Mouse (Mus musculus) ovary, postnatal 14 days (tissue): ENCODE measurements around the gene Usp37.
"Not testable (repeated sequence)": the region's sequence is repeated elsewhere in the genome, so short reads cannot be mapped to it uniquely, and the experiment has no call there.

Experiments
- DNase-seq: peaks from one replicate; pipeline ENCODE4 v3.0.0; 2022; ENCODE audit warnings: low spot score

The Usp37 gene

DNA sequence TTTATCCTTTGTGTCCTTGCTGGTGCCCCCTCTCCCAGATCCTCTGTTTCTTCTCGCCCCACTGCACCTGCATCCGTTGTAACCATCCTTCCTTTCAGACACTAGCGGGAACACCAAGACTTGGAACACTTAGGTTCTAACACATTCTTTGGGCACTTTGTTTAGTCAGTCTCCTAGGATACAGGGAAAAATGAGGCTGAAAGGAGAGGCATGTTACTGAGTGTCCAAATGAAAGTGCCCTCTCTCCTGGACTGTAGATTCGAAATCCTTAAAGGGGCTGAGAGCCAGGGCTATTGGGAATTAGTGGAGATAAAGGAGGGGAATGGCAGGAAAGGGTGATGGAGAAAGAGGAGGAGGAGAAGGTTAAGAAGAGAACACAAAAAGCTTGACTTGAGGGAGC is at the start of gene Usp37:
Usp37 (minus strand) TSS at position 101 of the 400 bp plus-strand sequence.
- no peak for DNase-seq

DNA sequence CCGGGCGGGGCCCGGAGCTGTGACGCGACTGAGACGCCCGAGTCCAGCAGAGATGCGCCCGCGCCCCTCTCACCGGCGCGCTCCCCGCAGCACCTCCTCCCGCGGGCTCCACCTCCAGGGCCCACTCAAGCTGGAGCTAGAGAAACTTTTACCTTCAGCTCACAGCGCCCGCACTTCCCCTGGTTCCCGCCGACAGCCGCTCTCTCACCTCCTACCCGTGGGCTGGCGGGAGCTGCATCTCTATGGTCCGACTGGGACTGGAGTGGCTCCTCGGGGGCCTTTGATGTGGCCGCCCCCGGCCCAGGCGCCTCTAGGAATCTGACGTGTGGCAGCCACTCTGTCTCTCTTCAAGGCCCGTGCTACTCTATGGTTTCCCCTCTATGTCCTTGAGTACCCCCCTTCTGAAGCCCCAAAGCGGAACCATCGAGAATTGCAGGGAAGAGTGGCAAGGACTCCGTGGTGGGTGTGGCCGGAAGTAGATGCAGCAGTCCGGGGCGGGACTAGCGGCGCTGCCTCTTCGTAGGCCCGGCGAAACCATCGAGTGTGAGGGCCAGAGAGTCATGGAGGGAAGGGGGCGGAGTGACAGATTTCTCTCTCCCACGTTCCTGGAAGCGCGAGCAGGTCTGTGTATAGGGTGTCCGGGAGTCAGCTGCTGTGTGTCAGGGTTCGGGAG is 43.8 kb upstream of the Usp37 start, which contains the start of the genes Zfp142 and Bcs1l:
Zfp142 (minus strand) TSS at position 474 of the 673 bp plus-strand sequence.
Bcs1l (plus strand) TSS at position 517 of the 673 bp plus-strand sequence.
- peak; percentile 97 for DNase-seq

DNA sequence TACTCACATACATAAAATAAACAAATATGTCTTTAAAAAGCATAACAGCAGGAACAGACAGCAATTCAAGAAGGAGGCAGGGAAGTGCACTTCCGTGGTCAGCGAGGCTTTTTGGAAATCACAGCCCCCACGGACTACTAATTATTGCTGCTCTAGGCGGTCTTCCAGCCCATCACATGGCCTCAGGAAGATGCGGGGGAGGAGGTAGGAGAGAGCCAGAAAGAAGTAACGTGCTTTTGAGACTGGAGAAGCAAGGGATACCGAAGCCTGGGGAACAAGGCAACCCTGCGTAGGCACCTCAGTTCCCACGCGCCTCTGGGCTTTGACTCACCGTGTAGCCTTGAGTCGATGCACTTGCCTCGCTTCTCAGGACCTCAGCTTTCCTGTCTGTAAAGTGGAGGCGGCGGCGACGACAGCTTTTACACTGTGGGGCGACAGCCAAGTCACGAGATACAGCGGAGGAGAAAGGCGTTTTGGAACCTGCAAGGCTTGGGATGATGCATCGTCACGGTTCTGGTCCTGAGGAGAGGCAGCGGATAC is 43.2 kb upstream of the Usp37 start:
- peak; percentile 25 for DNase-seq

DNA sequence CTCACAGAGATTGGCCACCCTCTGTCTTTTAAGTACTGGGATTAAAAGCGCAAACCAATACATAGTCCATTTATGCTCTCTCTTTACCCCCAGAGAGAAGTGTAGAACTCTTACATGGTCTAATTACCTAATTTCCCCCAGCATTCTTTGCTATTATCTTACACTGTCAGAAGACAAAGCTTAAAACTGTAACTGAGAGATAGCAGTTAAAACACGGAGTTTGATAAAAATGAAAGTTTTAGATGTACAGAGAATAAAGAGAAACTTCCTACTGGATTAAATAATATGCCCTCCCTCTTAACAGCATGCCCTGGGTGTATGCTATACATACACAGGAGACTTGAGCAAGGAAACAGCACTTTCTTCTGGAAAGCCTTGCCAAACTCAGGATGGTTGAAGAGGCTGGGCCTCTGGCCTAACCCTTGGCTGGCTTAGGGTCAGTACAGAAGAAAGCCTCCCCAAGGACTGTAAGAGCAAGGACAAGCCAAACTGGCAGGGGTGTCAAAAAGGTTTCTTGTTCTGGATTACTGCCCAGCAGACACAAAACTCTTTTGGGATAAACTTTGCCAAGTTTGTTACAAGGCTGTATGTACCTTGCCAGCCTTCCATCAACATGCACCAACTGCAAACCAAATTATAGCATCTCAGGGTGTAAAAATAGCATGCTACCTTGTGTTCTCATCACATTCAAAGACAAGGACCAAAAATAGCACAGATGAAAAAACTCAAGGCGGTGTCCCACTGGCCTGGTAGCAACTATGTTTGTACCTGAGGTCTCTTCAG is 40.7 kb upstream of the Usp37 start:
- no peak for DNase-seq

DNA sequence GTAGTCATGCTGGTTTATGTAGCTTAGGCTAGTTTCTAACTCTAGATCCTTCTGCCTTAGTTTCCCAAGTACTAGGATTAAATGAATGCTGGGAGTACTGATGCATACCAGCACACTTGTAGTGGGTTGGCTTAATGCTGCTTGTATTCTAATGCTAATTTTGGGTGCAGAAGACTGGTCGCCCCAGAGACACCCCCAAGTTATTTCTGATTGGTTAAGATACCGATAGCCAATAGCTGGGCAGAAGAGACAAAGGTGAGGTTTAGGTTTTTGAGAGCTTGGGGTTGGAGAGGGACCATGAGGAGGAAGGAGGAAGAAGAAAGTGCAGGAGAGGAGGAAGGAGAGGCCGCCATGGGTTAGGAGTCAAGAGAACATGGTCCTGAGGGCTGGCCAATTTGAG is 38.5 kb upstream of the Usp37 start:
- DNase-seq = no peak

DNA sequence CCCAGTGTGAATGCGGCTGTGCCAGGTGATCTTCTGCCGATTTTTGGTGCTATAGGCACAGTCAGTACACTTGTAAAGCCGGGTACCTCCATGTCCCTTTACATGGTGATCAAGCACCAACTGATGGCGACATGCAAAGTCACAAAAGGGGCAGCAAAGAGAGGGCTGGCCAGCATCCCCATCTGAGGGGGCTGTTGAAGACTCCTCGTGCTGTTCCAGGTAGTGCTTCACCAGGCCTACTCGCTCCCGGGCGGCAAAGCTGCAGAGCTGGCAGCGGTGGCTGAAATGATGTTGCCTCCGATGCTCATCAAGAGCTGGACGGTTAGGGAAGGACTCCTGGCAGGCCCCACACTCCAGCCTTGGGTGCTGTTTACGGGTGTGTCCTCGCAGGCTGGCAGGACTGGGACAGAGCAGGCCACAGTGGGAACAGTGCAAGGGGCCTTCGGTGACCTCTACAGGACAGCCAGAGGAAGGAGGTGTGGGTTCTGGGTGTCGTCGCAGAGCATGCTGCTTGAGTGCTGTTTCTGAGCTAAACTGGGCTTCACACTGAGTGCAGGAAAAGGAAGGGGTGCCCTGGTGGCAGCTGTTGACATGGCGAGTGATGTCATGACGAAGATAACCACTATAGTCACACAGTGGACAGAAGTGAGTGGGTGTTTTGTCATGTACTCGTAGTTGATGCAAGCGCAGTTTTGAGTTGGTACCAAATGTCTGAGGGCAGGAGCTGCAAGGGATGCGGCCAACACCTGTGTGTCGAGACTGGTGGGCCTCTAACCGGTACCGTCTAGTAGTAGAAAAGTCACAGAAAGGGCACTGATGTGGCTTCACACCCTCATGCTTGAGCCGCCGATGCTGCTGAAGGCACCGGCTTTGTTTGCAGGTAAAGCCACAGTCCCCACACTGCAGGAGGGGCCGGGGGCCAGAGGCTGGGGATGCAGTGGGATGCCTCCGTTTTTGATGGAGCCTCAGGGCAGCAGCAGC is 25.9 kb upstream of the Usp37 start:
- DNase-seq = no peak

- no peak for DNase-seq
Observed at GRCm38 (mm10) chr1:74565834-74566233, 21.8 kb upstream of the Usp37 start.

DNA sequence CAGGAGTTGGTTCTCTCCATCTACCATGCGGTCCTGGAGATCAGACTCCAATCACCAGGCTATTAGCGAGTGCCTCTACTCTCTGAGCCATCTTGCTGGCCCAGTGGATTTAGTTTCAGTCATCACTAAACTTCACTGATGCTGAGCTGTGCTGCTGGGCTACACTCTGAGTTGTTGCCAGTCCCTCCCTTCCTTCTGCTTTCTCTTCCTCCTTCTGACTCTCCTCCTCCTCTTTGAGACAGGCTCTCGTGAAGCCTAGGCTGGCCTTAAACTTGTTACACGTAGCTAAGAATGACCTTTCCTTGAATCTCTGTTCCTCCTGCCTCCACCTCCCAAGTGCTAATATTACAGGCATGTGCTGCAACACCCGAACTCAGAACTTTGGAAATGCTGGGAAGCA is 15.0 kb upstream of the Usp37 start:
- no peak for DNase-seq

DNA sequence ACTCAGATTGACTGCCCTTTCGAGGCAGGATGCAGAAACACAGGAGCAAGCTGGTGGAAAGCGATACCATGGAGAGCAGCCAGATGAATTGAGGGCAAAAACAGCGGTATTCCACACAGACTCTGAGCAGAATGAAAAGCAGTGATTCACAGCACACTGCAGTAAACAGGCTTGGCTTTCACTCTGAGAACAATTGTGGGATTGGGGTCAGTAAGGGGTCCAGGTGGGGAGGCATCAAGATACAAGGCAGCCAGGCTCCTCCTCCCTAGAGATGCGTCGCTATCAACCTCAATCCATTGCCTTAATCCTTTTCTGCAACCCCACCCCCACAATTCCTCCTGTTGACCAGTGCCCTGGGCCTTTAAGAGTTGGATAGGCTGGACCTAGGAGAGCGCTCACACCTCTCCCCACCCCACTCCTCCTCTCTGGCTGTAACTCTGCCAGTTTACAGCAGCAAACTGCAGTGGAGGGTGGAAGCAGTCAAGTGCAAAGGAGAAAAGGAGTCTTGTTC is 1.6 kb downstream of the Usp37 start, which contains the start of gene Plcd4:
Plcd4 (plus strand) TSS at position 438 of the 511 bp plus-strand sequence.
- DNase-seq = peak; percentile 3

GRCm38 (mm10) chr1:74538650-74539049 is 5.4 kb downstream of the Usp37 start:
- no peak for DNase-seq

GRCm38 (mm10) chr1:74528589-74528988 is 15.5 kb downstream of the Usp37 start:
- no peak for DNase-seq

GRCm38 (mm10) chr1:74524746-74525145 is 19.3 kb downstream of the Usp37 start:
- no peak for DNase-seq

DNA sequence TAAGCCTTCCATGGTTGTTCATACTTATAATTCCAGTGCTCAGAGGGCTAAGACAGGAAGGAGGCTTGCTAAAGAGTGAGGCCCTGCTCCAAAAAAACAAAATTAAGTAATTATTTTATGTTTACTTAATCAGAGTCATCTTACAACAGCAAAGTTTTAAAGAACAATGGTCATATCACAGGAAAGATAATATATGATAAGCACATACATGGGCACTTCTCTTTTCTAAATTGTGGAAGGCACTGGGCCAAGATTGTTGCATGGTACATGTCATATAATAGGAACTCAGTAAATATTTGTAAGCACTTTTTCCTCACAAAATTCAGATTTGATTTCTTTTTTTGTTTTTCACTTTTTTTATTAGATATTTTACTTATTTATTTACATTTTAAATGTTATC is 24.2 kb downstream of the Usp37 start:
- DNase-seq = no peak

GRCm38 (mm10) chr1:74512999-74513398 is 31.1 kb downstream of the Usp37 start:
- DNase-seq = not testable (repeated sequence)

GRCm38 (mm10) chr1:74511306-74511705 is 32.8 kb downstream of the Usp37 start:
- no peak for DNase-seq

DNA sequence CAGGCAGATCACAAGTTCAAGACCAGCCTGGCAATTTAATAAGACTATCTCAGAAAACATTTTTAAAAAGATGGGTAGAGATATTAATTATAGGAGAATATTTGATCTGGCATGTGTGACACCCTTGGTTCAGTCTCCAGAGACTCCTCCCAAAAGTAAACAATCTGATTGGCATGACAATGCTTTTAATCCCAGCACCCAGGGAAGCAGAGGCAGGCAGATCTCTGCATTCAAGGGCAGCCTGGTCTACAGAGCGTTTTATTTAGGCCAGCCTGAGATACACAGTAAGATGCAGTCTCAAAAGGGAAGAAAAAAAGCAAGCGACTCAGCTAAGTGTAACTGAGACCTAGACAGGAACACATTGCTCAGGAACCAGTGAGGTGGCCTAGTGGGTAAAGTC is 36.3 kb downstream of the Usp37 start:
- no peak for DNase-seq

DNA sequence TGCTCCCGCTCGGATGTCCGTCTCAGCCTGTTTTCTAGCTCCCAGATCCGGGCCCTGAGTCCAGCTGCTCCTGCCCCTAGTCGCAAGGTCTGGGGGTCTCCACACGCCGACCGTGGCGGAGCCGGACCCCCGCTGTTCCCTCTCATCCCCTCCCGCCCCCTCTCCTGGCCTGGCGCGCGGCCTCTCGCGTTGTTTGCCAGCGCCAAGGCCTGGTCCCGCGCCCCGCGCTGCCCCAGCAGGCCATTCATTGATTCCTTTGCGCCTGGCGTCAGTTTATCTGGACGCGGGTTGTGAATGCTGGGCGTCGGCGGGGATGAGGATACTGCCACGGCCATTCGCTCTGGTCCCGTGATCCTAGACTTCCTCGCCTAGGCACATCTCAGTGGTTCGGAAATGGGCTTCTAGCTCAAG is 37.6 kb downstream of the Usp37 start:
- DNase-seq = no peak

GRCm38 (mm10) chr1:74505721-74506464 is 38.2 kb downstream of the Usp37 start, which contains the start of gene Cnot9:
Gene Cnot9 (plus strand): TSS chr1:74506058.
- peak; percentile 100 for DNase-seq

GRCm38 (mm10) chr1:74505393-74505720 is 38.7 kb downstream of the Usp37 start:
- no peak for DNase-seq

- no peak for DNase-seq
Observed at GRCm38 (mm10) chr1:74501106-74501505, 43.0 kb downstream of the Usp37 start.

DNA sequence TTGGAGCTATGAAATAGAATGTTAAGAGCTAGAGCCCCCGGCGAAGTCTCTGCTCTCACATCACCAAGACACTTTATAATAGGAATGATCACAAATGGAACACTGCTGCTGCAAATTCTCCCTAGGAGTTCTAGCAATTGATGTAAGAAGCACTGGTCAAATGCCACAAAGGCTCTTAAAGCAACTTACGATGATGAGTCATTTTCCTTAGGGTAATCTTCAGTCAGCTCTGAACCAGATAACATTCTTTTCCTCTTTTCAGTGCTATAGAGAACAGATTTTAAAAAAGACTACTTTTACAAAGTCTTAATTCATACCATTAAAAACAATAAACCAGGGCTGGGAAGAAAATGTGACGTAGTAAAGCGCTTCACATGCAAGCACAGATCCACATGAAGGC is 58.3 kb downstream of the Usp37 start:
- DNase-seq = no peak
